Mouse (Mus musculus) limb, embryonic 12.5 days (tissue): ENCODE measurements at regions not wholly inside any gene's neighbourhood (a gene's known extent, or its start where the extent isn't known, plus 50 kb on each side); places are given as distances from the start of the nearest gene placed in this dataset.

ENCODE experiments used
- ATAC-seq: fragments of 200-750 bp; cut with Nextera tagmentation; 2 replicates; pipeline ENCODE4 v1.8.0; 2017; ENCODE audit warnings: low read depth, moderate TSS enrichment; ENCODE audit not compliant: insufficient number of reproducible peaks, insufficient read depth, low FRiP score, low TSS enrichment
- H3K27ac ChIP-seq: fragments of 300-500 bp; sonication (generic); 2 replicates; pipeline ENCODE4 v1.5.1; 2016; ENCODE audit warnings: mild to moderate bottlenecking, moderate library complexity
- H3K27me3 ChIP-seq: fragments of 300-500 bp; sonication (generic); 2 replicates; pipeline ENCODE4 v1.6.1; 2016; ENCODE audit warnings: mild to moderate bottlenecking, moderate library complexity
- H3K36me3 ChIP-seq: fragments of 300-500 bp; sonication (generic); 2 replicates; pipeline ENCODE4 v1.6.1; 2016; ENCODE audit warnings: mild to moderate bottlenecking, moderate library complexity
- H3K4me1 ChIP-seq: fragments of 300-500 bp; sonication (generic); replicated peaks from 2 replicates; pipeline ENCODE4 v1.6.1; 2016
- H3K4me2 ChIP-seq: fragments of 300-500 bp; sonication (generic); 2 replicates; pipeline ENCODE4 v1.6.1; 2016; ENCODE audit warnings: mild to moderate bottlenecking, moderate library complexity
- H3K4me3 ChIP-seq: fragments of 300-500 bp; sonication (generic); replicated peaks from 2 replicates; pipeline ENCODE4 v1.5.1; 2016; ENCODE audit warnings: mild to moderate bottlenecking
- H3K9ac ChIP-seq: fragments of 300-500 bp; sonication (generic); replicated peaks from 2 replicates; pipeline ENCODE4 v1.6.1; 2016; ENCODE audit warnings: mild to moderate bottlenecking, moderate library complexity
- H3K9me3 ChIP-seq: fragments of 300-500 bp; sonication (generic); 2 replicates; pipeline ENCODE4 v1.6.1; 2016; ENCODE audit warnings: mild to moderate bottlenecking, moderate library complexity
- WGBS: fragments of 180-500 bp; shearing (Covaris S2); methylation state at CpG from one replicate; pipeline ENCODE4 v1.1.7; 2016; 5-methylcytosine and 5-hydroxymethylcytosine counted together

DNA sequence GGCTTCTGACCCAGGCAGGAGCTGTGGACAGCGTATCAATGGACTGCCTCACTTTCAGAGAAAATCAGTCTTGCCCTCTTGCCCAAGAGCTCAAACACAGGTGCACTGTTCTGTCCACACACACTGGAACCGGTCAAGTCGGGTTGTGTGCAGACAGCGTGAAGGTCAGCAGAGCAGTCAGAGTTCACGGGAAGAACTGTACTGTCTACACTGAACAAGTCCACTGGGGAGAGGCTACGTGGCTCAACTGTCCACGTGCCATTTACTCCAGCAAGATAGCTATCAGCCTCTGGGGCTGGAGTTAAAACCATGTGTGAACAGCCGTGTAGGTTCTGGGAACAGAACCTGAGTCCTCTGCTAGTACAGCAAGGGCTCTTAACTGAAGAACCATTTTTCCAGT is 70.8 kb downstream of the Rplp1 start:
- Histone ChIP-seq H3K36me3 (no peaks in the 10 kb centered on the region), H3K27me3 (0 out of 2 replicates have a peak, but pooled peaks cover 3% of the 10 kb centered on the region), H3K27ac (no peak overlapping the region), H3K9ac (no peak overlapping the region), H3K9me3 (no peaks in the 10 kb centered on the region), H3K4me3 (no peak overlapping the region), H3K4me2 (no peak overlapping the region), H3K4me1 (0 out of 2 replicates have a peak, but pooled peaks cover 3% of the 10 kb centered on the region)
- 89% methylated on average over 8 of the region's 8 CpGs for WGBS
- ATAC-seq, result no peak

DNA sequence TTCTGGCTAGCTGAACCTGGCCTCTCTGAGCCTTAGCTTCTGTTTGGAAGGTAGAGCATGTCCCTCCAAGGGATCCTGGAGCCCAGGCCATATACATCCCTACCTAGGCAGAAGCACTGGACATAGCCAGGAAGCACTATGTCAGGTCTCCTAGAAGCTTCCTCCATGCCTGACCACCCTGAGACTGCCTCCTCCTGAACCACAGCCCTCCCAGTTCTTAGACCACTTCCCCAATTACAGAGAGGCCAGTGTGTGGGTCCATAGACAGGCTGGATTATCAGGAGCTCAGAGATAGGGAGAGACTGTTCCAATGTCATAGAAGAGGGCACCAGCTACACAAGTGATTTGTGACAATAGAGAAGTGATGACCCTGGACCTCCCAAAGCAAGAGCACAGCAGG is 72.0 kb downstream of the Rplp1 start:
- ATAC-seq, result no peak
- Histone ChIP-seq H3K9ac (no peak overlapping the region), H3K4me2 (no peak overlapping the region), H3K27me3 (0 out of 2 replicates have a peak, but pooled peaks cover 3% of the 10 kb centered on the region), H3K27ac (no peak overlapping the region), H3K9me3 (no peaks in the 10 kb centered on the region), H3K4me3 (no peak overlapping the region), H3K4me1 (0 out of 2 replicates have a peak, but pooled peaks cover 3% of the 10 kb centered on the region), H3K36me3 (no peaks in the 10 kb centered on the region)

DNA sequence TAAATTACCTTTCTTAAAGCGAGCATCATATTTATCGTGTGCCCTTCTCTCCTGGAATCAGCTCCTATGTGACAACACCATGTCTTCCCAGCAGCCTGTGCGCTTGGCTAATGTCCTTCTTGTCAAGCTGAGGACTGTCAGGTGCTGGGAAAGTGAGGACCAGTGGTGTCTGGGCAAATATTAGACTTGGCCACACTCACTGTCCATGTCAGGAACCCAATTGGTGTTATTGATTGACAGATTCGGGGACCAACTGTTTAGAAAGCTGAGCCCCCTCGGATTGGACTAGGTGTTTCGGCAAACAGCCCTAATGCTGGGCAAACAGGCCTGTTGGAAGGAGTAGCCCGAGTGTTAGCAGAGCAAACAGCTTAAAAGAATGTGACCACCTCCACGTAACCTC is 73.1 kb downstream of the Rplp1 start:
- H3K4me2 ChIP-seq, result no peak overlapping the region
- H3K27ac ChIP-seq, result no peak overlapping the region
- H3K36me3 ChIP-seq, result no peaks in the 10 kb centered on the region
- H3K4me1 ChIP-seq, result 0 out of 2 replicates have a peak, but pooled peaks cover 3% of the 10 kb centered on the region
- H3K27me3 ChIP-seq, result 0 out of 2 replicates have a peak, but pooled peaks cover 3% of the 10 kb centered on the region
- no peaks in the 10 kb centered on the region for H3K9me3 ChIP-seq
- no peak overlapping the region for H3K4me3 ChIP-seq
- ATAC-seq, result no peak
- WGBS, result 85% methylated on average over 8 of the region's 8 CpGs
- no peak overlapping the region for H3K9ac ChIP-seq

DNA sequence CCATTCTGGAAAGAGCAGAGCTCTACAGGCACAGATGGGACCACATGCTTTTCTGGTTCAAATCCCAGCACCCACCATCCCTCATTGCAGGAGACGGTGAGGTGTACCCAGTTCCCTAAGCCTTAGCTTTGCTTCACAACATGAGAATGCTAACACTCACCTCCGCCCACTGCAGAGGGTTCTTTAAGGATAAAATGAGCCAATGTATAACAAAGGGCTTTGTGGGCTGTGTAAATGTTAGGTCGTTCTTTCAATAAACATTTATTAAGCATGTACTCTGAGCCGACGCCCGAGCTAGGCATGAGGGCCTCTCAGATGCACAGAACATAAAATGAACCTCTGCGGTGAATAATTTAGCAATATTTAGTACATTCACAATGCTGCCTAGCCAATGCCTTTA is 74.0 kb downstream of the Rplp1 start:
- no peak overlapping the region for H3K4me3 ChIP-seq
- no peak overlapping the region for H3K27ac ChIP-seq
- no peaks in the 10 kb centered on the region for H3K9me3 ChIP-seq
- H3K9ac ChIP-seq, result no peak overlapping the region
- H3K4me2 ChIP-seq, result no peak overlapping the region
- no peaks in the 10 kb centered on the region for H3K36me3 ChIP-seq
- H3K4me1 ChIP-seq, result 0 out of 2 replicates have a peak, but pooled peaks cover 3% of the 10 kb centered on the region
- no peak for ATAC-seq
- WGBS, result 79% methylated on average over 7 of the region's 7 CpGs
- 0 out of 2 replicates have a peak, but pooled peaks cover 3% of the 10 kb centered on the region for H3K27me3 ChIP-seq

DNA sequence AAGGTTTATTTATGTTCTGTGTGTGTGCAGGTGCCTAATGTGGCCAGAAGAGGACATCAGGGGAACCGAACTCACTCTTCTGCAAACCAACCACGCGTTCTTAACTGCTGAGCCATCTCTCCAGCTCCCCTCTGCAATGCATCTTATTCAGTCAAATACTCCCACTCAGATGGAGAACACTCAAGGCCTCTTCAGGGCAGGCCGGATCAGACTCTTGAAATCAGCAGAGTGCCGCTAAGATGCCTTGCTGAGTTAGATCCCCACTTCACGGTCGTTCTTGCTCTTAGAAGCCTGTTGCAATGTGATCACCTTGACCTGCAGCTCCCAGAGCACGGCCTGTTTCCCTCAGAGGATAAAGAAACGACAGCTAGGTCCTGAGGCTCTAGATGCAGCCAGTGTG is 81.1 kb downstream of the Rplp1 start:
- 75% methylated on average over 9 of the region's 9 CpGs for WGBS
- no peak overlapping the region for H3K4me2 ChIP-seq
- peaks cover 27% of the 10 kb centered on the region for H3K27me3 ChIP-seq
- H3K9me3 ChIP-seq, result no peaks in the 10 kb centered on the region
- H3K9ac ChIP-seq, result no peak overlapping the region
- H3K4me1 ChIP-seq, result peaks cover 8% of the 10 kb centered on the region; the same call in 1 of the 2 replicates
- no peaks in the 10 kb centered on the region for H3K36me3 ChIP-seq
- no peak overlapping the region for H3K27ac ChIP-seq
- H3K4me3 ChIP-seq, result no peak overlapping the region
- no peak for ATAC-seq

DNA sequence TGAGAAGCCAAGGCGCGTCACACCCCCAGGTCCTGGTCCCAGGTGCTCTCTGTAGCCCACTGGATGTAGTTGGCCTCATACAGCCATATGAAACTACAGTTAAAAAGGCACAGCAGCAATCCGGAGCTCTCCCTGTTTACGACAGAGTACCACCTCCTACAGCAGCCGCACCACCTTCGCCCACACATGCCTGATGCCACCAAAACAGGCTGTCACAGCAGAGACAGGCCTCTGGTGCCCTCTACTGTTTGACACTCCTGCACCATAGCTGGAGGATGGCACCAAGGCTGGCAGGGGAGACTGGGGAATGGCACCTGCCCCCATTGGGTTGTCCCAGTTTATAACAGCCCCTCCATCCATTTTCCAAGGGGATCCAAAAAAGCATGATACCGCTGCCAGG is 84.1 kb downstream of the Rplp1 start:
- Histone ChIP-seq H3K27me3 (peaks cover 45% of the 10 kb centered on the region), H3K27ac (no peak overlapping the region), H3K4me1 (peaks cover 14% of the 10 kb centered on the region), H3K4me2 (no peak overlapping the region), H3K9ac (no peak overlapping the region), H3K9me3 (no peaks in the 10 kb centered on the region), H3K4me3 (no peak overlapping the region), H3K36me3 (no peaks in the 10 kb centered on the region)
- no peak for ATAC-seq
- WGBS, result 54% methylated on average over 7 of the region's 7 CpGs

DNA sequence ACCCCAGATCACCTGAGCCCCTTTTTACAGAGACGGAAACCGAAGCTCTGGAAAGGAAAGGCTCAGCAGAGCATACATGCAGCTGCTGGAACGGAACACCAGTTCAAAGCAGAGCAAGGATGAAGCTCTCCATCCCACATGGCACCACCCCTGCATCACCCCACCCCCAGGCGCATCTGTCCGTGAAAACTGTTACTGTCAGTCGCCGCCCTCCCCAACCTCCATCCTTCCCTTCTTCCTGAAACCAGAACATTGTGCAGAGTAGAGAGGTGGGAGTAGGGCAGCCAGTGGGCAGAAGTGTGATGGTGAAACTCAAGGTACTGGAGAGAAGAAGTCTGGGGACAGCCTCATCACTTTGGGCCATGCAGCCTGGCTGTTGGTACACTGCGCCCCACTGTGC is 84.6 kb downstream of the Rplp1 start:
- H3K4me2 ChIP-seq, result no peak overlapping the region

DNA sequence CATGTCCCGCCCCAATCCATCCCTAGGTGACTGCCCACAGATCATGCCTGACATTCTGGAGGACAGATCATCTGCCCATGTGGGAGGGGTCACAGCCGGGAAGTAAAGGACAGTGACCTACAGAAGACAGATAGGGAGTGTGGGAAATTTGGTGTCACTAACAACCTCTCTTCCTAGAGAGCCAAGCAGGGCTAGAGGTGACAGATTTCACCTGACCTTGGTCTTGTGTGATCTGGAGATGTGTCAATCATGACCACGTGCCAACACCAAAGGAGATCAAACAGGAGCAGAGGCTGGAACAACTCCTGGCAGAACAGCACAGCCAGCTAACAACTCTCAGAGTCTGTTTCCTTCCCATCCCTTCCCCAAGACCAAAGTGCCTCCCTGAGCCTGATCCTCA is 85.0 kb downstream of the Rplp1 start:
- no peak for ATAC-seq
- Histone ChIP-seq H3K9ac (no peak overlapping the region), H3K9me3 (no peaks in the 10 kb centered on the region), H3K4me1 (peaks cover 21% of the 10 kb centered on the region), H3K27me3 (peaks cover 44% of the 10 kb centered on the region), H3K4me2 (no peak overlapping the region), H3K4me3 (no peak overlapping the region), H3K27ac (no peak overlapping the region), H3K36me3 (no peaks in the 10 kb centered on the region)
- 68% methylated on average over 3 of the region's 3 CpGs for WGBS

More for the DNA sequence above, 84.6 kb downstream of the Rplp1 start:
- peaks cover 45% of the 10 kb centered on the region for H3K27me3 ChIP-seq
- no peak for ATAC-seq
- no peak overlapping the region for H3K27ac ChIP-seq
- H3K4me1 ChIP-seq, result peaks cover 19% of the 10 kb centered on the region
- H3K9ac ChIP-seq, result no peak overlapping the region
- 74% methylated on average over 8 of the region's 8 CpGs for WGBS
- H3K9me3 ChIP-seq, result no peaks in the 10 kb centered on the region
- H3K36me3 ChIP-seq, result no peaks in the 10 kb centered on the region
- no peak overlapping the region for H3K4me3 ChIP-seq

DNA sequence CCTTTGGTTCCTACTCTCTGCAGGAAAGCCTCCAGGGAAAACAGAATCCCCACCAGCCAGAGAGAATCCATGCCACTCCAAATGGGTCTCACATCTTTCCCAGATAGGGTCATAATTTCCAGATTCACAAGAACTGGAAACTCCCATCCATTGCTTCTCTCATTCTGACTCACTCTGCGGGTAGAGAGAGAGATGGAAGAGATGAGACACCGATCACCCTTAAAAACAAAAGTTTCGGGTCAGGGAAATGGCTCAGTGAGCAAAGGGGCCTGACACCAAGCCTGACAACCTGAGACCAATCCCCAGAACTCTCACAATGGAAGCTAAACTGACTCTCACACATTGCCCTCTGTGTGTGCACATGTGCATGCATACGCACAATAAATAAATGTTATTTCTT is 86.6 kb downstream of the Rplp1 start:
- ATAC-seq, result no peak
- Histone ChIP-seq H3K4me1 (peaks cover 21% of the 10 kb centered on the region), H3K27ac (no peak overlapping the region), H3K4me3 (no peak overlapping the region), H3K9me3 (no peaks in the 10 kb centered on the region), H3K36me3 (no peaks in the 10 kb centered on the region), H3K9ac (no peak overlapping the region), H3K4me2 (no peak overlapping the region), H3K27me3 (peaks cover 42% of the 10 kb centered on the region)
- WGBS, result 91% methylated on average over 4 of the region's 4 CpGs

DNA sequence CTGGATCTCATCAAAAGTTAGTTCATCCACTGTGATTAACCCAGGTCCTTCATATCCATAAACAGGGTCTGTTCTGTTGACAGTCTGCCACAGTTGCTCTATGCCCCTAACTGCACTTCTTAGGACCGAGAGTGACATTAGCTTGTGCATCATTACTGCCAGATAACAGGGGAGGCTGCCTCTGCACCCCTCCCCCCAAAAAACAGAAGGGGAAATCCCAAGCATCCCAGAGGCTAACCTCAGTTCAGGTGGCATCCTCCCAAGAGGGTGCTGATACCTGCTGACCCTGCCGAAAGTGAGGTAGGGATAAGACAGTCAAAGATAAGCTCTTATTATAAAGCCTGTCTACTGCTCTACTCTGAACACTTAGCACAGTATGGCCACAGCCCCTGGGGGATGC is 87.3 kb downstream of the Rplp1 start:
- no peak overlapping the region for H3K27ac ChIP-seq
- no peak overlapping the region for H3K4me3 ChIP-seq
- ATAC-seq, result no peak
- H3K4me2 ChIP-seq, result no peak overlapping the region
- H3K4me1 ChIP-seq, result peaks cover 21% of the 10 kb centered on the region
- 0 out of 2 replicates have a peak, but pooled peaks cover 3% of the 10 kb centered on the region for H3K9me3 ChIP-seq
- H3K9ac ChIP-seq, result no peak overlapping the region
- peaks cover 39% of the 10 kb centered on the region for H3K27me3 ChIP-seq
- 76% methylated on average over 2 of the region's 2 CpGs for WGBS
- no peaks in the 10 kb centered on the region for H3K36me3 ChIP-seq

DNA sequence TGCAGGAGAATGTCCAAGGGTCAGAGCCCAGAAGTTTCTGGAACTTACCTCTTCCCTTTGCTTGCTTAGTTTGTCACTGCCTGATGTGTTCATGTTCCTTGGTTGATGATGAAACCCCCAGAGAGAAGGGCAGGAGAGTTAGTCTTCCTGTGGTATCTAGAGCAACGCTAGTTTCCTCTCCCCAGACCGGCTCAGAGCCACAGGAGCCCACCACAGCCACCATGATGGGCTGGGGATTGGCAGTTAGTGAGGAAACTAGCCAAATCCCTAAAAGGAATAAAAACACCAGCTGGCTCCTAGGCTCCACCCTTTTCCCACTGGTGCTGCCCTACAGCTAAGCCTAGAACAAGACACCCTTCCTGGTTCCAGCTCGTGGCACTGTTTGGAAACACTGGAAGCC is 87.9 kb downstream of the Rplp1 start:
- H3K27ac ChIP-seq, result no peak overlapping the region
- ATAC-seq, result no peak
- no peak overlapping the region for H3K4me3 ChIP-seq
- peaks cover 21% of the 10 kb centered on the region for H3K4me1 ChIP-seq
- H3K36me3 ChIP-seq, result no peaks in the 10 kb centered on the region
- peaks cover 34% of the 10 kb centered on the region for H3K27me3 ChIP-seq
- no peak overlapping the region for H3K9ac ChIP-seq
- H3K4me2 ChIP-seq, result no peak overlapping the region
- 0 out of 2 replicates have a peak, but pooled peaks cover 9% of the 10 kb centered on the region for H3K9me3 ChIP-seq
- 57% methylated on average over 3 of the region's 3 CpGs for WGBS

DNA sequence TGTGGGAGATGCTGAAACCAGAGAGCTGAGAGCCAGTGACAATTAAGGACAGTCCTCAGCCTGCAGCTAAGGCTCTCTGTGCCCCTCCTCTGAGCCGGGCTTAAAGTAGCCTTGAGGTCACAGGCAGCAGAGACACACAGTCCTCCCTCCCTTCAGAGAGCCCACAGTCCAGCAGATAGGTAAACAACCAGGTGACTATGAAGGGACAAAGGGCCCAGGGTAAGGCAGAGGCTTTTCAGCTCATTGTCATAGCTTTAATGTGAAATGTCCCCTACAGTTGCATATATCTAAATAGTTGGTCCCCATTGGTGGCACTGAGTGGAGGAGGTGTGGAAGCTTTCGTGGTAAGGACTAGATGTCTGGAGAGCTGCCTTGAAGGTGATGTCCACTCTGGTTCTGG is 88.5 kb downstream of the Rplp1 start:
- WGBS, result 74% methylated on average over 2 of the region's 2 CpGs
- H3K27ac ChIP-seq, result no peak overlapping the region
- H3K4me1 ChIP-seq, result peaks cover 21% of the 10 kb centered on the region
- H3K9me3 ChIP-seq, result 0 out of 2 replicates have a peak, but pooled peaks cover 14% of the 10 kb centered on the region
- no peaks in the 10 kb centered on the region for H3K36me3 ChIP-seq
- no peak for ATAC-seq
- no peak overlapping the region for H3K9ac ChIP-seq
- no peak overlapping the region for H3K4me3 ChIP-seq
- H3K4me2 ChIP-seq, result no peak overlapping the region
- H3K27me3 ChIP-seq, result peaks cover 34% of the 10 kb centered on the region
